Mouse (Mus musculus) hindbrain, embryonic 12.5 days (tissue): ENCODE measurements at regions not wholly inside any gene's neighbourhood (a gene's known extent, or its start where the extent isn't known, plus 50 kb on each side); places are given as distances from the start of the nearest gene placed in this dataset.

Experiments used
- ATAC-seq: fragments of 200-750 bp; cut with Nextera tagmentation; 2 replicates; pipeline ENCODE4 v1.8.0; 2017; ENCODE audit warnings: moderate TSS enrichment; ENCODE audit not compliant: low FRiP score
- H3K27ac ChIP-seq: fragments of 300-500 bp; sonication (generic); 2 replicates; pipeline ENCODE4 v1.5.1; 2016; ENCODE audit warnings: mild to moderate bottlenecking
- H3K27me3 ChIP-seq: fragments of 300-500 bp; sonication (generic); 2 replicates; pipeline ENCODE4 v1.6.1; 2016; ENCODE audit warnings: mild to moderate bottlenecking
- H3K36me3 ChIP-seq: fragments of 300-500 bp; sonication (generic); 2 replicates; pipeline ENCODE4 v1.6.1; 2016; ENCODE audit warnings: mild to moderate bottlenecking
- H3K4me1 ChIP-seq: fragments of 300-500 bp; sonication (generic); 2 replicates; pipeline ENCODE4 v1.6.1; 2016
- H3K4me2 ChIP-seq: fragments of 300-500 bp; sonication (generic); replicated peaks from 2 replicates; pipeline ENCODE4 v1.6.1; 2016; ENCODE audit warnings: mild to moderate bottlenecking
- H3K4me3 ChIP-seq: fragments of 300-500 bp; sonication (generic); 2 replicates; pipeline ENCODE4 v1.5.1; 2016; ENCODE audit warnings: mild to moderate bottlenecking
- H3K9ac ChIP-seq: fragments of 300-500 bp; sonication (generic); 2 replicates; pipeline ENCODE4 v1.6.1; 2016; ENCODE audit warnings: mild to moderate bottlenecking, moderate library complexity
- H3K9me3 ChIP-seq: fragments of 300-500 bp; sonication (generic); replicated peaks from 2 replicates; pipeline ENCODE4 v1.6.1; 2016; ENCODE audit warnings: mild to moderate bottlenecking
- WGBS: fragments of 180-500 bp; shearing (Covaris S2); methylation state at CpG from one replicate; pipeline ENCODE4 v1.1.7; 2016; 5-methylcytosine and 5-hydroxymethylcytosine counted together

DNA sequence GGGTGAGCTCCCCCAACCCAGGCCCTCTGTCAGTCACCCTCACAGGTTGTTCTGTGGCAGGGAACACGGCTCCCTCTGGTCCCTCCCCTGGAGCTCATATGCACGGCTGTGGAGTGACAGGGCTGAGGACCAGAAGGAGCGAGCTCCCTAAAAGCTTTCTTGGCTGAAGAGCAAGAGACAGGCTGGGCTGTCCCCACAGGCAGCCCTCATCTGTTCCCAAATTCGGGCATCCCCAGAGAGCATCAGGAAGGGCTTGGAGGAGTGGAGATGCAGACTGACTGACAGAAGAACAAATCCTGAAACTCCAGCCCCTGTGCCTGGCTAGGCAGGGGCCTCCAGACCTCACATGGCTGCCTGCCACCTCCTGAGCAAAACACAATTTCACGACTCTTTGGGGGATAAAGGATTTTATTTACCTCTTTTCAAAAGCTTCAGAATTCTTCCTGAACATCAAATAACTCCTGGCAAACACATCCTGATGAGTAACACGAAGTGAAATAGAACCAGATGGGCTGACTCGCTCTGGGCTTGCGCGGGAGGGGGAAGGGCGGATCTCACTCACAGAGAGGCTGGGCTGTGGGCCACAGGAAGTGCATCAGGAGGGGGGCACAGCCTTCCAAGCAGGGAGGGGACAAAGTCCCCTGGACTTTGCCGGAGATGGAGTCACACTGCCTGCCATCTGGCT lies 232.7 kb upstream of the Zmiz1 start:
- no peaks in the 10 kb centered on the region for H3K36me3 ChIP-seq
- WGBS, result 9% methylated on average over 11 of the region's 11 CpGs
- H3K27me3 ChIP-seq, result 0 out of 2 replicates have a peak, but pooled peaks cover 7% of the 10 kb centered on the region
- ATAC-seq, result peak; percentile 85
- H3K4me1 ChIP-seq, result peaks cover 59% of the 10 kb centered on the region
- no peaks in the 10 kb centered on the region for H3K9me3 ChIP-seq
- H3K4me3 ChIP-seq, result no peak overlapping the region
- peak overlapping the region; percentile 23; the same call in 1 of the 2 replicates for H3K4me2 ChIP-seq
- peak overlapping the region; percentile 13; the same call in 1 of the 2 replicates for H3K9ac ChIP-seq
- H3K27ac ChIP-seq, result peak overlapping the region; percentile 79

DNA sequence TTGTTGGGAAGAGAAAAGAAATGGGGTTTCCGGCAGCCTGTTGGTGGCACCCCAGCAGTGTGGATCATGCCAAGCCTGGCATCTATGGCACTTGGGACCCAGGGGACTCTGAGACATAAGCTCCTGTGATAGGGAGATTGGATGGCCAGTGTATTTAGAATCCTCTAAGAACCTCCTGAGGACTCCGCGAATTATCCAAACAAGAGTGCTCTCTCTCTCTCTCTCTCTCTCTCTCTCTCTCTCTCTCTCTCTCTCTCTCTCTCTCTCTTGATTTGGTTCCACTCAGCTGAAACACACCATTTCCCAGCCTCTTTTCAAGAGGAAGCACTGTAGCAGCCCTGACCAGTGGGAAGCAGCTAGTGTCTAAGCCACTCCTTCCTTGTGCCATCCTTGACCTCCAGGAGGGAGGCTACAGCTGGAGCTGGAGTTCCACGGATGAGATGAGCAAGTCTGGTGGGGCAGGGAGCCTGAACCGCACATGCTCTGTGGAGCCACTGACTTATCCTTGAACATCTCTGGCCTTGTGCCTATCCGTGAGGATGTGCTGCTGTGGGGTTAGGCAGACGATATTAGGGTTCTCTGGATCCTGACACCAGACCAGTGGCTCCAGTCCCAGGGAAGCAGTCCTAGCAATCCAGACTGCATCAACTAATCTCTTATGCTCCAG lies 232.0 kb upstream of the Zmiz1 start:
- peak overlapping the region; percentile 23; the same call in 1 of the 2 replicates for H3K4me2 ChIP-seq
- no peaks in the 10 kb centered on the region for H3K36me3 ChIP-seq
- no peaks in the 10 kb centered on the region for H3K9me3 ChIP-seq
- H3K27ac ChIP-seq, result peak overlapping the region; percentile 79
- WGBS, result 48% methylated on average over 7 of the region's 7 CpGs
- no peak overlapping the region for H3K4me3 ChIP-seq
- ATAC-seq, result no peak; the same call in 1 of the 2 replicates
- H3K4me1 ChIP-seq, result peaks cover 60% of the 10 kb centered on the region
- H3K9ac ChIP-seq, result no peak overlapping the region
- 0 out of 2 replicates have a peak, but pooled peaks cover 7% of the 10 kb centered on the region for H3K27me3 ChIP-seq

DNA sequence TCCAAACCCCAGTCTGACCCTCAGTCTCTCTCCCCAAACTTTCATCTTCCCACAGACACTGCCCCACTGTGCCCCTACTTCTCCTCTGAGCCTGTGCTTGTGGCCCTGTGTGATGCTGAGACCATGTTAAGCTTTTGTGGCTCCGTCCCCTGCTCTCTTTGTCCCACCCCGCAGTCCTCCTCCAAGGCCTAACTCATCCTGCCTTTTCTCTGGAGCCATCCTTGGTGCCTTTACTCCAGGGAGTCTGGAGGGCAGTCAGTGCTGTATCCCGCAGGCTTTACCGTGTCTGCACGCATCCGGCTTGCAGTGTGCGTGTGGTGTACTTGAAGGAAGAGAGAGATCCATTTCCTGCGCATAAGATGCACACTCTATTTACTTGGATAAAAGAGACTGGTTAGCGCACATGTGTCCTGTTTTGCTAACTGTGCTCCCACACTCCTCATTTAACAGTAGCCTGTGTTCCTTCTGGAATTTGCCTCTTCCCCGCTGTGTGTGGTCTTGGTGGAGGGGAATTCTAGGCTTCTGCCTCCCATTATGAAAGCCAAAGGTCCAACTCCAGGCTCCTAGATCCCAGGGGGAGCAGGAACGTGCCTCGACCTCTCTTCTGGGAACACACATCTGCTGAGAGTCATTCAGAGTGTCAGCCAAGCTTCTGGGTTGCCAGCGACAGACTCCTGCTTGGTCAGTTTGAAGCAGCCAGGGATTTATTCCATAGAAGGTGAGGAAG lies 230.5 kb upstream of the Zmiz1 start:
- WGBS, result 69% methylated on average over 13 of the region's 13 CpGs
- H3K9ac ChIP-seq, result no peak overlapping the region

DNA sequence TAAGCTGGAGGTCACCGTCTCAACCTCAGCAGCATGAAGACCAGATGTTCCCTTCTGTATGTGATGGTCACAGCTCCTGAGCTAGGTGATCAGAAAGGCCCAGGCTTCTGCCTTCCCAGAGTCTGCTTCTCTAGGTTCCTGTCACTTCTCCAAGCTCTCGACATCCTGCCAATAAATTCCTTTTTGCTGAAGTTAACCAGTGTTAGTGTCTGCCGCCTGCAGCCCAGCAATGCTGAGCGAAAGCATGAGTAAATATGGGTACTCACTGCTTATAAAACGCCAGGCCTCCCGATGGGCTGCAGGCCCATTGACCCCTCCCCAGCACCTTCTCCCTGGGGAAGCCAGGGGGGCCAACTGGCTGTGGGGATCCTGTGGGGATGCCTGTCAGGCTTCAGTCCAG lies 229.4 kb upstream of the Zmiz1 start:
- H3K27ac ChIP-seq, result no peak overlapping the region
- H3K36me3 ChIP-seq, result no peaks in the 10 kb centered on the region
- ATAC-seq, result no peak
- no peak overlapping the region for H3K4me3 ChIP-seq
- WGBS, result 53% methylated on average over 6 of the region's 6 CpGs
- H3K9ac ChIP-seq, result no peak overlapping the region
- H3K4me1 ChIP-seq, result peaks cover 67% of the 10 kb centered on the region
- H3K4me2 ChIP-seq, result no peak overlapping the region
- H3K27me3 ChIP-seq, result 0 out of 2 replicates have a peak, but pooled peaks cover 7% of the 10 kb centered on the region
- H3K9me3 ChIP-seq, result no peaks in the 10 kb centered on the region

More for the DNA sequence above, 230.5 kb upstream of the Zmiz1 start:
- peaks cover 68% of the 10 kb centered on the region for H3K4me1 ChIP-seq
- no peak overlapping the region for H3K27ac ChIP-seq
- no peaks in the 10 kb centered on the region for H3K36me3 ChIP-seq
- H3K9me3 ChIP-seq, result no peaks in the 10 kb centered on the region
- no peak for ATAC-seq
- no peak overlapping the region for H3K4me3 ChIP-seq
- H3K4me2 ChIP-seq, result no peak overlapping the region
- H3K27me3 ChIP-seq, result 0 out of 2 replicates have a peak, but pooled peaks cover 7% of the 10 kb centered on the region

GRCm38 (mm10) chr14:25231881-25232280 lies 227.1 kb upstream of the Zmiz1 start:
- H3K9ac ChIP-seq, result no peak overlapping the region
- no peak overlapping the region for H3K27ac ChIP-seq
- H3K4me1 ChIP-seq, result peaks cover 51% of the 10 kb centered on the region
- no peak overlapping the region for H3K4me3 ChIP-seq
- H3K27me3 ChIP-seq, result 0 out of 2 replicates have a peak, but pooled peaks cover 7% of the 10 kb centered on the region
- H3K9me3 ChIP-seq, result no peaks in the 10 kb centered on the region
- 75% methylated on average over 1 of the region's 1 CpGs for WGBS
- ATAC-seq, result 0 out of 2 replicates have a peak, but pooled peaks have one; percentile 7
- H3K4me2 ChIP-seq, result no peak overlapping the region
- H3K36me3 ChIP-seq, result no peaks in the 10 kb centered on the region

DNA sequence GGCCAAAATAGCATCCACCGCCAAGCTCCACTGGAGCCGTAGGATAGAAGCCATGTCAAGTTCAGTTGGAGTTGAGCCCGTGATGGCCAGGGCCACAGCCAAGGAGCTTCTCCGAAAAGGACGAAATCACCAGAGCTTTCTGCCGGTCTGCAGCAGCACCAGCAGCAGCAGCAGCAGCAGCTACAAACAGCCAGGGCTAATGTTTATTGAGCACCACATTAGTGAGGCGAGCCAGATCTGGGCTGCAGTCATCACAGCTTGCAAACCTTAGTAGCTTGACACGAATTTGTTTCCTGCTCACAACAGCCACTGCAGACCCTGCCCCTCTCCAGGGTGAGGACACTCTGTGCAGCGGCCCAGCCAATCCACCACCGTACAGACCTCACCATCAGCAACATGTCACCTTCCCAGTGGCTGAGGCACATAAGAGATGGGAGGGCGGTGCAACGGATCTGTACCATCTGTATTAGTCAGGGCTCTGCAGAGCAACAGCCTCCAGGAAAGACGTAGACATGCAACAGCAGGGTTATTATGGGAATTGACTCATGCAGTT lies 222.5 kb upstream of the Zmiz1 start:
- no peak overlapping the region for H3K9ac ChIP-seq
- WGBS, result 76% methylated on average over 13 of the region's 13 CpGs
- H3K4me3 ChIP-seq, result no peak overlapping the region
- no peaks in the 10 kb centered on the region for H3K27me3 ChIP-seq
- H3K4me1 ChIP-seq, result peaks cover 34% of the 10 kb centered on the region
- no peaks in the 10 kb centered on the region for H3K9me3 ChIP-seq
- ATAC-seq, result no peak
- H3K36me3 ChIP-seq, result no peaks in the 10 kb centered on the region
- no peak overlapping the region for H3K4me2 ChIP-seq
- H3K27ac ChIP-seq, result peak overlapping the region; percentile 40; the same call in 1 of the 2 replicates

- ATAC-seq, result no peak
- Histone ChIP-seq H3K9ac (no peak overlapping the region), H3K27me3 (no peaks in the 10 kb centered on the region), H3K4me2 (no peak overlapping the region), H3K27ac (no peak overlapping the region), H3K9me3 (no peaks in the 10 kb centered on the region), H3K4me1 (peaks cover 30% of the 10 kb centered on the region), H3K4me3 (no peak overlapping the region), H3K36me3 (no peaks in the 10 kb centered on the region)
- WGBS, result 47% methylated on average over 3 of the region's 3 CpGs
Observed at GRCm38 (mm10) chr14:25239335-25239960, 219.5 kb upstream of the Zmiz1 start.

- Histone ChIP-seq H3K27ac (peak overlapping the region; percentile 52; the same call in 1 of the 2 replicates), H3K27me3 (no peaks in the 10 kb centered on the region), H3K9me3 (no peaks in the 10 kb centered on the region), H3K9ac (no peak overlapping the region), H3K4me3 (no peak overlapping the region), H3K36me3 (no peaks in the 10 kb centered on the region), H3K4me1 (peaks cover 19% of the 10 kb centered on the region), H3K4me2 (no peak overlapping the region)
- WGBS, result 84% methylated on average over 5 of the region's 5 CpGs
- ATAC-seq, result no peak
Observed at GRCm38 (mm10) chr14:25242753-25243152, 216.2 kb upstream of the Zmiz1 start.

- Histone ChIP-seq H3K9ac (no peak overlapping the region), H3K36me3 (no peaks in the 10 kb centered on the region), H3K4me3 (no peak overlapping the region), H3K27me3 (no peaks in the 10 kb centered on the region), H3K9me3 (no peaks in the 10 kb centered on the region), H3K27ac (peak overlapping the region; percentile 52; the same call in 1 of the 2 replicates), H3K4me1 (peaks cover 19% of the 10 kb centered on the region), H3K4me2 (no peak overlapping the region)
- ATAC-seq, result no peak
- WGBS, result 29% methylated on average over 4 of the region's 4 CpGs
Observed at GRCm38 (mm10) chr14:25243289-25243688, 215.7 kb upstream of the Zmiz1 start.

- H3K4me2 ChIP-seq, result no peak overlapping the region
- peaks cover 19% of the 10 kb centered on the region for H3K4me1 ChIP-seq
- no peak overlapping the region for H3K4me3 ChIP-seq
- ATAC-seq, result no peak
- H3K36me3 ChIP-seq, result no peaks in the 10 kb centered on the region
- no peaks in the 10 kb centered on the region for H3K27me3 ChIP-seq
- peak overlapping the region; percentile 52 for H3K27ac ChIP-seq
- no peak overlapping the region for H3K9ac ChIP-seq
- H3K9me3 ChIP-seq, result no peaks in the 10 kb centered on the region
- 56% methylated on average over 5 of the region's 5 CpGs for WGBS
Observed at GRCm38 (mm10) chr14:25243698-25244097, 215.3 kb upstream of the Zmiz1 start.

- Histone ChIP-seq H3K4me1 (peaks cover 11% of the 10 kb centered on the region), H3K4me3 (no peak overlapping the region), H3K36me3 (no peaks in the 10 kb centered on the region), H3K27ac (no peak overlapping the region), H3K9me3 (no peaks in the 10 kb centered on the region), H3K27me3 (no peaks in the 10 kb centered on the region), H3K4me2 (no peak overlapping the region), H3K9ac (no peak overlapping the region)
- WGBS, result 95% methylated on average over 6 of the region's 6 CpGs
- ATAC-seq, result no peak
Observed at GRCm38 (mm10) chr14:25244841-25245240, 214.1 kb upstream of the Zmiz1 start.
